Mouse (Mus musculus) testis, postnatal 10 days (tissue): ENCODE results near the gene Fdx1l.
"Not testable (repeated sequence)": the region's sequence is repeated elsewhere in the genome, so short reads cannot be mapped to it uniquely, and the experiment has no call there.

Source experiments
- DNase-seq: peaks from one replicate; pipeline ENCODE4 v3.0.0; 2021; ENCODE audit warnings: low spot score

Fdx1l gene

GRCm38 (mm10) chr9:21072641-21073040 lies 773 bp downstream of the Fdx1l start:
- DNase-seq = no peak

- DNase-seq = no peak
Observed at GRCm38 (mm10) chr9:21067006-21067684, 6.3 kb downstream of the Fdx1l start, which contains the start of gene Zglp1. Gene Zglp1, minus strand, starts transcription at chr9:21067093.

- no peak for DNase-seq
Observed at GRCm38 (mm10) chr9:21062928-21063327, 10.5 kb downstream of the Fdx1l start.

- DNase-seq = no peak
Observed at GRCm38 (mm10) chr9:21051578-21051977, 21.8 kb downstream of the Fdx1l start.

- DNase-seq = no peak
Observed at GRCm38 (mm10) chr9:21045235-21045634, 28.2 kb downstream of the Fdx1l start.

- DNase-seq = not testable (repeated sequence)
Observed at GRCm38 (mm10) chr9:21044785-21045184, 28.6 kb downstream of the Fdx1l start.

- DNase-seq = no peak
Observed at GRCm38 (mm10) chr9:21043563-21043962, 29.9 kb downstream of the Fdx1l start.

GRCm38 (mm10) chr9:21041308-21041707 lies 32.1 kb downstream of the Fdx1l start:
- no peak for DNase-seq

GRCm38 (mm10) chr9:21039779-21040178 lies 33.6 kb downstream of the Fdx1l start:
- DNase-seq = no peak

GRCm38 (mm10) chr9:21037481-21037891 lies 35.9 kb downstream of the Fdx1l start:
- peak; percentile 58 for DNase-seq

GRCm38 (mm10) chr9:21036666-21037065 lies 36.7 kb downstream of the Fdx1l start:
- no peak for DNase-seq

- no peak for DNase-seq
Observed at GRCm38 (mm10) chr9:21036161-21036560, 37.3 kb downstream of the Fdx1l start.

- no peak for DNase-seq
Observed at GRCm38 (mm10) chr9:21035586-21035985, 37.8 kb downstream of the Fdx1l start.

GRCm38 (mm10) chr9:21034481-21035085 lies 38.8 kb downstream of the Fdx1l start:
- DNase-seq = peak; percentile 55

- DNase-seq = peak; percentile 91
Observed at GRCm38 (mm10) chr9:21033136-21033535, 40.3 kb downstream of the Fdx1l start.

- no peak for DNase-seq
Observed at GRCm38 (mm10) chr9:21032491-21032890, 40.9 kb downstream of the Fdx1l start.

GRCm38 (mm10) chr9:21031896-21032351 lies 41.5 kb downstream of the Fdx1l start, which contains the start of gene Icam5:
Gene Icam5, plus strand, starts transcription at chr9:21032073.
- DNase-seq = no peak

- DNase-seq = peak; percentile 75
Observed at GRCm38 (mm10) chr9:21031251-21031895, 42.0 kb downstream of the Fdx1l start.

GRCm38 (mm10) chr9:21030781-21031250 lies 42.6 kb downstream of the Fdx1l start:
- DNase-seq = peak; percentile 89

GRCm38 (mm10) chr9:21030055-21030600 lies 43.3 kb downstream of the Fdx1l start:
- DNase-seq = no peak

- DNase-seq = peak; percentile 90
Observed at GRCm38 (mm10) chr9:21029291-21030054, 43.9 kb downstream of the Fdx1l start, which contains the start of gene Icam4. Gene Icam4, plus strand, starts transcription at chr9:21029373.
